Mouse (Mus musculus): ENCODE results near the gene Slc22a17. TPM values are rescaled to one million over a fixed set of nuclear protein-coding genes. Genes with fewer than 3 reads are reported as not detected.
A peak's percentile ranks its signal among the peaks of the same experiment; 100 is the strongest.

The Slc22a17 gene
- polyA plus RNA-seq, 1 experiment from 2014 or later: 136 TPM

- 69% methylated on average over 13 of the region's 13 CpGs for WGBS
- no peak for ATAC-seq (ENCODE audit: low FRiP score)
Observed at GRCm38 (mm10) chr14:54941024-54941978, 28.4 kb upstream of the Slc22a17 start.

GRCm38 (mm10) chr14:54940176-54940530 is 27.2 kb upstream of the Slc22a17 start:
- WGBS: 85% methylated on average over 3 of the region's 3 CpGs
- H3K4me3 ChIP-seq (replicated peaks; ENCODE audit: low read length): no peak overlapping the region
- no peaks in the 10 kb centered on the region for H3K9me3 ChIP-seq (ENCODE audit: control insufficient read depth, low read length)
- no peaks in the 10 kb centered on the region for H3K27me3 ChIP-seq (ENCODE audit: control insufficient read depth, insufficient read depth, low read length)
- H3K27ac ChIP-seq: no peak overlapping the region
- H3K9ac ChIP-seq: no peak overlapping the region
- peaks cover 7% of the 10 kb centered on the region for H3K4me1 ChIP-seq (replicated peaks; ENCODE audit: control insufficient read depth, insufficient read depth, low read length)
- ATAC-seq (ENCODE audit: low FRiP score): no peak
- no peak for DNase-seq (ENCODE audit: low spot score)
- no peaks in the 10 kb centered on the region for H3K36me3 ChIP-seq (replicated peaks; ENCODE audit: control insufficient read depth, insufficient read depth)
- no peak overlapping the region for H3K4me2 ChIP-seq (replicated peaks)

More at GRCm38 (mm10) chr14:54941024-54941978, 28.4 kb upstream of the Slc22a17 start:
- no peaks in the 10 kb centered on the region for H3K36me3 ChIP-seq (replicated peaks; ENCODE audit: control insufficient read depth, insufficient read depth)
- no peaks in the 10 kb centered on the region for H3K27me3 ChIP-seq (ENCODE audit: control insufficient read depth, insufficient read depth, low read length)
- H3K4me2 ChIP-seq (replicated peaks): no peak overlapping the region
- no peak for DNase-seq (ENCODE audit: low spot score)
- no peak overlapping the region for H3K4me3 ChIP-seq (replicated peaks; ENCODE audit: low read length)
- peaks cover 5% of the 10 kb centered on the region for H3K4me1 ChIP-seq (replicated peaks; ENCODE audit: control insufficient read depth, insufficient read depth, low read length)
- H3K9me3 ChIP-seq (ENCODE audit: control insufficient read depth, low read length): no peaks in the 10 kb centered on the region
- H3K27ac ChIP-seq: no peak overlapping the region
- H3K9ac ChIP-seq: no peak overlapping the region

- ATAC-seq (ENCODE audit: low FRiP score) (no peak), DNase-seq (ENCODE audit: low spot score) (peak; percentile 51)
- Histone ChIP-seq H3K9ac (no peak overlapping the region), H3K4me1 (replicated peaks; ENCODE audit: control insufficient read depth, insufficient read depth, low read length) (peaks cover 7% of the 10 kb centered on the region), H3K27ac (no peak overlapping the region), H3K4me2 (replicated peaks) (no peak overlapping the region), H3K36me3 (replicated peaks; ENCODE audit: control insufficient read depth, insufficient read depth) (no peaks in the 10 kb centered on the region), H3K27me3 (ENCODE audit: control insufficient read depth, insufficient read depth, low read length) (no peaks in the 10 kb centered on the region), H3K4me3 (replicated peaks; ENCODE audit: low read length) (no peak overlapping the region), H3K9me3 (ENCODE audit: control insufficient read depth, low read length) (no peaks in the 10 kb centered on the region)
- WGBS: 54% methylated on average over 12 of the region's 12 CpGs
Observed at GRCm38 (mm10) chr14:54939434-54940175, 26.7 kb upstream of the Slc22a17 start.

- no peaks in the 10 kb centered on the region for H3K36me3 ChIP-seq (replicated peaks; ENCODE audit: control insufficient read depth, insufficient read depth)
Observed at GRCm38 (mm10) chr14:54938431-54939219, 25.7 kb upstream of the Slc22a17 start.

GRCm38 (mm10) chr14:54937361-54938182 is 24.6 kb upstream of the Slc22a17 start:
- no peak overlapping the region for H3K9ac ChIP-seq
- H3K27me3 ChIP-seq (ENCODE audit: control insufficient read depth, insufficient read depth, low read length): no peaks in the 10 kb centered on the region
- H3K36me3 ChIP-seq (replicated peaks; ENCODE audit: control insufficient read depth, insufficient read depth): no peaks in the 10 kb centered on the region
- DNase-seq (ENCODE audit: low spot score): no peak
- peaks cover 11% of the 10 kb centered on the region for H3K4me1 ChIP-seq (replicated peaks; ENCODE audit: control insufficient read depth, insufficient read depth, low read length)
- H3K27ac ChIP-seq: no peak overlapping the region
- H3K9me3 ChIP-seq (ENCODE audit: control insufficient read depth, low read length): no peaks in the 10 kb centered on the region
- no peak overlapping the region for H3K4me2 ChIP-seq (replicated peaks)
- H3K4me3 ChIP-seq (replicated peaks; ENCODE audit: low read length): no peak overlapping the region
- ATAC-seq (ENCODE audit: low FRiP score): no peak
- 92% methylated on average over 16 of the region's 16 CpGs for WGBS

More at GRCm38 (mm10) chr14:54938431-54939219, 25.7 kb upstream of the Slc22a17 start:
- no peak overlapping the region for H3K27ac ChIP-seq
- H3K9me3 ChIP-seq (ENCODE audit: control insufficient read depth, low read length): no peaks in the 10 kb centered on the region
- DNase-seq (ENCODE audit: low spot score) (no peak), ATAC-seq (ENCODE audit: low FRiP score) (no peak)
- no peak overlapping the region for H3K4me2 ChIP-seq (replicated peaks)
- H3K4me3 ChIP-seq (replicated peaks; ENCODE audit: low read length): no peak overlapping the region
- WGBS: 77% methylated on average over 15 of the region's 15 CpGs
- no peak overlapping the region for H3K9ac ChIP-seq
- H3K4me1 ChIP-seq (replicated peaks; ENCODE audit: control insufficient read depth, insufficient read depth, low read length): peaks cover 7% of the 10 kb centered on the region
- H3K27me3 ChIP-seq (ENCODE audit: control insufficient read depth, insufficient read depth, low read length): no peaks in the 10 kb centered on the region

- Histone ChIP-seq H3K9ac (peak overlapping the region; percentile 32), H3K27ac (peak overlapping the region; percentile 50; the same call in 1 of the 2 replicates), H3K9me3 (ENCODE audit: control insufficient read depth, low read length) (no peaks in the 10 kb centered on the region), H3K36me3 (replicated peaks; ENCODE audit: control insufficient read depth, insufficient read depth) (no peaks in the 10 kb centered on the region), H3K4me1 (replicated peaks; ENCODE audit: control insufficient read depth, insufficient read depth, low read length) (peaks cover 11% of the 10 kb centered on the region), H3K4me3 (replicated peaks; ENCODE audit: low read length) (no peak overlapping the region; the same call in 1 of the 2 replicates), H3K4me2 (replicated peaks) (0 out of 2 replicates have a peak overlapping the region, but pooled peaks have one; percentile 9), H3K27me3 (ENCODE audit: control insufficient read depth, insufficient read depth, low read length) (no peaks in the 10 kb centered on the region)
- WGBS: 66% methylated on average over 6 of the region's 6 CpGs
- DNase-seq (ENCODE audit: low spot score) (no peak), ATAC-seq (ENCODE audit: low FRiP score) (no peak)
Observed at GRCm38 (mm10) chr14:54936831-54937160, 23.9 kb upstream of the Slc22a17 start.

GRCm38 (mm10) chr14:54935904-54936830 is 23.2 kb upstream of the Slc22a17 start, which contains the start of gene Cmtm5:
Cmtm5 (plus strand) TSS chr14:54936261.
- DNase-seq (ENCODE audit: low spot score): no peak
- Histone ChIP-seq H3K27me3 (ENCODE audit: control insufficient read depth, insufficient read depth, low read length) (no peaks in the 10 kb centered on the region), H3K9ac (peak within 1 kb of the TSS; percentile 32), H3K9me3 (ENCODE audit: control insufficient read depth, low read length) (no peaks in the 10 kb centered on the region), H3K4me2 (replicated peaks) (0 out of 2 replicates have a peak within 1 kb of the TSS, but pooled peaks have one; percentile 9), H3K36me3 (replicated peaks; ENCODE audit: control insufficient read depth, insufficient read depth) (no peaks in the 10 kb centered on the region), H3K27ac (peak within 1 kb of the TSS; percentile 50; the same call in 1 of the 2 replicates), H3K4me1 (replicated peaks; ENCODE audit: control insufficient read depth, insufficient read depth, low read length) (peaks cover 11% of the 10 kb centered on the region), H3K4me3 (replicated peaks; ENCODE audit: low read length) (no peak within 1 kb of the TSS; the same call in 1 of the 2 replicates)
- WGBS: 29% methylated on average over 8 of the region's 8 CpGs
- peak; percentile 63; the same call in 1 of the 2 replicates for ATAC-seq (ENCODE audit: low FRiP score)

Data from hindbrain, embryonic 14.5 days (tissue).